Mouse (Mus musculus) CH12.LX (cell line): ENCODE measurements around the gene Cyp2w1. TPM values are rescaled to one million over a fixed set of nuclear protein-coding genes. Genes with fewer than 3 reads are reported as not detected.

Experiments
- DNase-seq: peaks from one replicate; pipeline ENCODE4 v3.0.0-alpha.2; 2013; ENCODE audit errors: extremely low read depth
- H3K27ac ChIP-seq: 2 replicates; pipeline ENCODE4 v1.5.1; 2012; ENCODE audit warnings: low read depth, mild to moderate bottlenecking, control low read depth, moderate library complexity; ENCODE audit not compliant: insufficient read depth
- H3K27me3 ChIP-seq: replicated peaks from 2 replicates; pipeline ENCODE3; 2012; ENCODE audit warnings: inconsistent platforms
- H3K36me3 ChIP-seq, 2 experiments: replicated peaks in 1 of 2; 2 replicates each; pipeline versions ENCODE3 to v1.6.1; 2012; ENCODE audit warnings: inconsistent platforms in 1 of 2, low read length in 1 of 2, mild to moderate bottlenecking in 1 of 2, mixed read lengths in 1 of 2, moderate library complexity in 1 of 2; ENCODE audit not compliant: control insufficient read depth in 1 of 2, insufficient read depth in 1 of 2
- H3K4me1 ChIP-seq, 2 experiments: 2 replicates each; pipeline ENCODE4 v1.6.1; 2012; ENCODE audit warnings: inconsistent platforms in 1 of 2, moderate library complexity in 1 of 2; ENCODE audit not compliant: insufficient read depth in 2 of 2, control insufficient read depth in 1 of 2
- H3K4me2 ChIP-seq: 2 replicates; pipeline ENCODE4 v1.6.1; 2012; ENCODE audit warnings: low read depth, mild to moderate bottlenecking, control low read depth; ENCODE audit not compliant: poor library complexity, insufficient read depth, severe bottlenecking
- H3K4me3 ChIP-seq, 3 experiments: fragments of 150-350 bp in 1 of 3; sonication (generic) in 1 of 3; replicated peaks in 1 of 3; 2 replicates each; pipeline versions ENCODE3 to v1.5.1; 2011 to 2012; ENCODE audit warnings: low read depth in 2 of 3, low read length in 2 of 3, mild to moderate bottlenecking in 2 of 3, moderate library complexity in 2 of 3, control low read depth in 1 of 3, improper control_type of control experiment in 1 of 3, inconsistent platforms in 1 of 3, mixed read lengths in 1 of 3; ENCODE audit not compliant: poor library complexity in 1 of 3
- H3K79me2 ChIP-seq: replicated peaks from 2 replicates; pipeline ENCODE4 v1.6.1; 2012; ENCODE audit warnings: mild to moderate bottlenecking, moderate library complexity; ENCODE audit not compliant: control insufficient read depth, poor library complexity, insufficient read depth, severe bottlenecking; ENCODE audit errors: extremely low read depth
- H3K9ac ChIP-seq: 2 replicates; pipeline ENCODE4 v1.6.1; 2012; ENCODE audit warnings: low read depth, mild to moderate bottlenecking, control low read depth, moderate library complexity; ENCODE audit not compliant: insufficient read depth
- H3K9me3 ChIP-seq: replicated peaks from 2 replicates; pipeline ENCODE3; 2012; ENCODE audit warnings: low read length, inconsistent platforms, mixed read lengths
- BHLHE40 ChIP-seq: IDR thresholded peaks from 2 replicates; pipeline ENCODE4 v1.6.1; 2011; ENCODE audit warnings: mild to moderate bottlenecking, low read depth, low read length, improper control_type of control experiment
- CHD1 ChIP-seq: IDR thresholded peaks from 2 replicates; pipeline ENCODE4 v1.6.1; 2012; ENCODE audit warnings: low read depth, low read length, improper control_type of control experiment, inconsistent platforms
- CHD2 ChIP-seq: IDR thresholded peaks from 2 replicates; pipeline ENCODE4 v1.6.1; 2011; ENCODE audit warnings: low read length, improper control_type of control experiment
- CTCF ChIP-seq, 2 experiments: IDR thresholded peaks in 1 of 2; conservative IDR thresholded peaks in 1 of 2; 2 replicates each; pipeline ENCODE4 v1.5.1; 2011 to 2012; ENCODE audit warnings: low read depth in 2 of 2, low read length in 2 of 2, improper control_type of control experiment in 1 of 2, inconsistent platforms in 1 of 2, mild to moderate bottlenecking in 1 of 2, moderate library complexity in 1 of 2
- E2F4 ChIP-seq: IDR thresholded peaks from 2 replicates; pipeline ENCODE4 v1.6.1; 2011; ENCODE audit warnings: low read depth, low read length, improper control_type of control experiment; ENCODE audit not compliant: insufficient replicate concordance
- HCFC1 ChIP-seq: IDR thresholded peaks from 2 replicates; pipeline ENCODE4 v1.6.1; 2012; ENCODE audit warnings: low read depth, mild to moderate bottlenecking, inconsistent platforms, low read length, improper control_type of control experiment
- IRF4 ChIP-seq: IDR thresholded peaks from 2 replicates; pipeline ENCODE4 v1.6.1; 2014; ENCODE audit warnings: low read depth, mild to moderate bottlenecking, inconsistent platforms, low read length, improper control_type of control experiment
- JUND ChIP-seq: conservative IDR thresholded peaks from 2 replicates; pipeline ENCODE4 v1.6.1; 2011; ENCODE audit warnings: low read depth, low read length, improper control_type of control experiment
- MAFK ChIP-seq: IDR thresholded peaks from 2 replicates; pipeline ENCODE4 v1.6.1; 2011; ENCODE audit warnings: low read length, improper control_type of control experiment; ENCODE audit not compliant: insufficient replicate concordance
- MAX ChIP-seq: IDR thresholded peaks from 2 replicates; pipeline ENCODE4 v1.6.1; 2011; ENCODE audit warnings: low read length, improper control_type of control experiment
- PAX5 ChIP-seq: IDR thresholded peaks from 2 replicates; pipeline ENCODE4 v1.6.1; 2012; ENCODE audit warnings: low read length, inconsistent platforms, mixed read lengths
- POLR2AphosphoS2 ChIP-seq: IDR thresholded peaks from 2 replicates; pipeline ENCODE4 v1.6.1; 2011; ENCODE audit warnings: low read depth, low read length, improper control_type of control experiment
- SMC3 ChIP-seq: IDR thresholded peaks from 2 replicates; pipeline ENCODE4 v1.6.1; 2011; ENCODE audit warnings: low read depth, low read length, improper control_type of control experiment
- TCF12 ChIP-seq: IDR thresholded peaks from 2 replicates; pipeline ENCODE4 v1.6.1; 2014; ENCODE audit warnings: low read depth, mild to moderate bottlenecking, inconsistent platforms, low read length, improper control_type of control experiment
- USF1 ChIP-seq: IDR thresholded peaks from 2 replicates; pipeline ENCODE4 v1.6.1; 2014; ENCODE audit warnings: low read depth, mild to moderate bottlenecking, inconsistent platforms, low read length, improper control_type of control experiment
- USF2 ChIP-seq: conservative IDR thresholded peaks from 2 replicates; pipeline ENCODE4 v1.6.1; 2011; ENCODE audit warnings: low read depth, low read length, improper control_type of control experiment
- ZNF384 ChIP-seq: IDR thresholded peaks from 2 replicates; pipeline ENCODE4 v1.6.1; 2012; ENCODE audit warnings: low read depth, low read length, improper control_type of control experiment, inconsistent platforms
- dilution Hi-C: fragments of 300-500 bp; cut with MboI; formaldehyde crosslinking; loops from 2 replicates; pipeline ENCODE4 v1.14.3; 2020; ENCODE audit warnings: low sequenced_read_pairs; ENCODE audit not compliant: extremely low pct_unique_long_range_greater_than_20kb, extremely low pct_ligation_motif_present
- in situ Hi-C: fragments of 300-500 bp; cut with MboI; formaldehyde crosslinking; loops from 3 replicates; pipeline ENCODE4 v1.14.3; 2019; ENCODE audit warnings: low sequenced_read_pairs, low pct_ligation_motif_present, low pct_unique_long_range_greater_than_20kb, mixed read lengths
- polyA plus RNA-seq: library from polyadenylated mRNA; unstranded; fragments of >175 nt; gene quantifications from 2 replicates; pipeline ENCODE4 v1.2.1, GENCODE M21; 2012; ENCODE audit warnings: low read depth; ENCODE audit not compliant: insufficient read length
- total RNA-seq, 2 experiments: library from RNA; depleted of rRNA; stranded (reverse); fragments of 300-350 nt in 1 of 2; fragments of >200 nt in 1 of 2; gene quantifications; 2 replicates each; pipeline ENCODE4 v1.2.3; 2012 to 2014

Gene Cyp2w1
- total and polyA plus RNA-seq, 3 experiments, result not detected

DNA sequence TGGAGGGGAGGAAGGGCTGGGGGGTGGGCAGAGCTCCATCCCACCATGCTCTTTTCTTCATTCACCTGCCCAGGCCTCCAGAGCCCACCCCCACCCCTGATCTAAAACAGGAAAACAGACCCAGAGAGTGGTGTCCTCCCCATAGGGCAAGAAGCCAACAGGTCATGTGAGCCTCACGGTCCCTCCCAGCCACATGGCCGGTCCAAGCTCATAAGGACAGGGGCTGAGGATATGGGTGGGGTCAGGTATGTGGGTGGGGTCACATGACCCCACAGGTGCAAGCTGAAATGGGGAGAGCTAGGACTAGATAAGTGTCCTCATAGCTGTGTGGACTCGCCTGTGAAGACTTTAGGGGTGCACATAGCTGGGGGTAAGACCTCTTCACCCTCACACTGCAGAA, 14.0 kb upstream of the Cyp2w1 start:
- DNase-seq, result no peak
- Histone ChIP-seq H3K4me2 (no peak overlapping the region), H3K9ac (no peak overlapping the region), H3K79me2 (peaks cover under 1% of the 10 kb centered on the region; the same call in 1 of the 2 replicates), H3K27ac (no peak overlapping the region), H3K4me3 (no peak overlapping the region), H3K9me3 (no peaks in the 10 kb centered on the region), H3K27me3 (no peaks in the 10 kb centered on the region), H3K36me3 (peaks cover 51 to 77% of the 10 kb centered on the region in 2 experiments), H3K4me1 (peaks cover 0 to 13% of the 10 kb centered on the region in 2 experiments; a peak in 2 of 4 replicates)
- dilution Hi-C loops, result no loop called here
- in situ Hi-C loops, result no loop called here
- TF ChIP-seq USF1, result no peak
- TF ChIP-seq ZNF384, result no peak
- TF ChIP-seq SMC3, result no peak
- TF ChIP-seq E2F4, result no peak
- TF ChIP-seq USF2, result no peak
- TF ChIP-seq POLR2AphosphoS2, result no peak
- TF ChIP-seq MAX, result no peak
- TF ChIP-seq CHD1, result no peak
- TF ChIP-seq CTCF (conservative IDR thresholded peaks at IDR 0.05 in 1 of 2, IDR thresholded peaks at IDR 0.05 in 1 of 2; ENCODE audit: low read depth in 2 of 2, low read length in 2 of 2), result no peak
- no peak for TF ChIP-seq JUND
- no peak for TF ChIP-seq BHLHE40
- TF ChIP-seq MAFK, result no peak
- TF ChIP-seq IRF4, result no peak
- TF ChIP-seq PAX5, result no peak

DNA sequence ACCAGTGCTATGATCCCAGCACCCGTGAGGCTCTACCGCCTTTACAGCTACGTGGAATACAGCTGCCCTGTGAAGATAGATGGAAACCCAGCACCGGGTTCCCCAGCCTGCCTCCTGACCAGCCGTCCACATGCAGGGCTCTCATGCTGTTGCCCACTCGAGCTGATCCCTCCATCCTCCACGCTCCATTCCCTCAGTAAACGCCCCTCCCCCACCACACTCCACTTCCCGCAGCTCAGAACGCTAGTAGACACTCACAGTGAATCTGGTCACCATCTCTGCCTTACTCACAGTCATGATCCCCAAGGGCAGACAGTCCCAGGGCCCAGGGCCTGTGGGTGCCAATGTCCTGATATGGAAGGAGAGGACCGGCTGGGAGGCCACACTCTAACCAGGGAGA, 13.5 kb upstream of the Cyp2w1 start:
- no peak for DNase-seq
- Histone ChIP-seq H3K9ac (no peak overlapping the region), H3K27me3 (no peaks in the 10 kb centered on the region), H3K27ac (no peak overlapping the region), H3K9me3 (no peaks in the 10 kb centered on the region), H3K4me1 (peaks cover 0 to 18% of the 10 kb centered on the region in 2 experiments; a peak in 2 of 4 replicates), H3K4me3 (no peak overlapping the region), H3K79me2 (peaks cover 5% of the 10 kb centered on the region; the same call in 1 of the 2 replicates), H3K36me3 (peaks cover 51 to 77% of the 10 kb centered on the region in 2 experiments), H3K4me2 (no peak overlapping the region)
- dilution Hi-C loops, result no loop called here
- TF ChIP-seq HCFC1 (no peak), SMC3 (no peak), MAFK (no peak), TCF12 (no peak), CHD2 (no peak)
- TF ChIP-seq, all 38 proteins: peak for 0
- in situ Hi-C loops, result no loop called here
